Mouse (Mus musculus): ENCODE results near the gene Jag1. TPM values are rescaled to one million over a fixed set of nuclear protein-coding genes. Genes with fewer than 3 reads are reported as not detected.

Jag1 gene
- polyA plus RNA-seq, 2 experiments = 17.0 to 32.9 TPM

- Histone ChIP-seq H3K27ac (replicated peaks; ENCODE audit: low read depth, low read length) (no peak overlapping the region), H3K9ac (ENCODE audit: low read depth, low read length, severe bottlenecking) (no peak overlapping the region), H3K36me3 (ENCODE audit: control insufficient read depth, insufficient read depth, low read length) (peaks cover 8% of the 10 kb centered on the region; the same call in 1 of the 2 replicates), H3K4me3 (replicated peaks; ENCODE audit: low read length) (no peak overlapping the region), H3K27me3 (ENCODE audit: control insufficient read depth, insufficient read depth, low read length) (peaks cover under 1% of the 10 kb centered on the region; the same call in 1 of the 2 replicates), H3K9me3 (ENCODE audit: control insufficient read depth, low read length) (no peaks in the 10 kb centered on the region), H3K4me2 (replicated peaks; ENCODE audit: low read depth, low read length, severe bottlenecking) (no peak overlapping the region), H3K4me1 (ENCODE audit: control insufficient read depth, insufficient read depth, low read length) (peaks cover 27% of the 10 kb centered on the region)
- WGBS = 50% methylated on average over 4 of the region's 4 CpGs
- TF ChIP-seq POLR2A (IDR thresholded peaks at IDR 0.05; ENCODE audit: borderline replicate concordance, extremely low read depth, insufficient read depth, insufficient read length) = no peak
- ATAC-seq (ENCODE audit: low FRiP score, low read depth) (no peak), DNase-seq (ENCODE audit: low spot score) (no peak)
These were observed 6.1 kb downstream of the Jag1 start for GRCm38 (mm10) chr2:137110214-137110898.

GRCm38 (mm10) chr2:137109321-137110213 is 6.9 kb downstream of the Jag1 start:
- Histone ChIP-seq H3K4me1 (ENCODE audit: control insufficient read depth, insufficient read depth, low read length) (peaks cover 27% of the 10 kb centered on the region), H3K27me3 (ENCODE audit: control insufficient read depth, insufficient read depth, low read length) (no peaks in the 10 kb centered on the region), H3K27ac (replicated peaks; ENCODE audit: low read depth, low read length) (no peak overlapping the region), H3K4me3 (replicated peaks; ENCODE audit: low read length) (no peak overlapping the region), H3K4me2 (replicated peaks; ENCODE audit: low read depth, low read length, severe bottlenecking) (no peak overlapping the region), H3K9me3 (ENCODE audit: control insufficient read depth, low read length) (no peaks in the 10 kb centered on the region), H3K9ac (ENCODE audit: low read depth, low read length, severe bottlenecking) (no peak overlapping the region), H3K36me3 (ENCODE audit: control insufficient read depth, insufficient read depth, low read length) (peaks cover 12% of the 10 kb centered on the region)
- no peak for ATAC-seq (ENCODE audit: low FRiP score, low read depth)
- WGBS = 64% methylated on average over 15 of the region's 15 CpGs
- DNase-seq (ENCODE audit: low spot score) = no peak
- no peak for TF ChIP-seq POLR2A (IDR thresholded peaks at IDR 0.05; ENCODE audit: borderline replicate concordance, extremely low read depth, insufficient read depth, insufficient read length)

- peaks cover 20% of the 10 kb centered on the region for H3K4me1 ChIP-seq (ENCODE audit: control insufficient read depth, insufficient read depth, low read length)
- ATAC-seq (ENCODE audit: low FRiP score, low read depth) = no peak
- no peaks in the 10 kb centered on the region for H3K27me3 ChIP-seq (ENCODE audit: control insufficient read depth, insufficient read depth, low read length)
- no peak for DNase-seq (ENCODE audit: low spot score)
- WGBS = 30% methylated on average over 8 of the region's 8 CpGs
- H3K4me3 ChIP-seq (replicated peaks; ENCODE audit: low read length) = no peak overlapping the region
- no peak overlapping the region for H3K9ac ChIP-seq (ENCODE audit: low read depth, low read length, severe bottlenecking)
- H3K4me2 ChIP-seq (replicated peaks; ENCODE audit: low read depth, low read length, severe bottlenecking) = no peak overlapping the region
- no peak for TF ChIP-seq POLR2A (IDR thresholded peaks at IDR 0.05; ENCODE audit: borderline replicate concordance, extremely low read depth, insufficient read depth, insufficient read length)
- no peaks in the 10 kb centered on the region for H3K9me3 ChIP-seq (ENCODE audit: control insufficient read depth, low read length)
- no peak overlapping the region for H3K27ac ChIP-seq (replicated peaks; ENCODE audit: low read depth, low read length)
- H3K36me3 ChIP-seq (ENCODE audit: control insufficient read depth, insufficient read depth, low read length) = peaks cover 25% of the 10 kb centered on the region
These were observed 8.5 kb downstream of the Jag1 start for GRCm38 (mm10) chr2:137107946-137108345.

- no peaks in the 10 kb centered on the region for H3K9me3 ChIP-seq (ENCODE audit: control insufficient read depth, low read length)
- no peak overlapping the region for H3K4me2 ChIP-seq (replicated peaks; ENCODE audit: low read depth, low read length, severe bottlenecking)
- peaks cover 25% of the 10 kb centered on the region for H3K36me3 ChIP-seq (ENCODE audit: control insufficient read depth, insufficient read depth, low read length)
- 76% methylated on average over 4 of the region's 4 CpGs for WGBS
- no peaks in the 10 kb centered on the region for H3K27me3 ChIP-seq (ENCODE audit: control insufficient read depth, insufficient read depth, low read length)
- H3K4me3 ChIP-seq (replicated peaks; ENCODE audit: low read length) = no peak overlapping the region
- H3K27ac ChIP-seq (replicated peaks; ENCODE audit: low read depth, low read length) = no peak overlapping the region
- H3K9ac ChIP-seq (ENCODE audit: low read depth, low read length, severe bottlenecking) = no peak overlapping the region
- DNase-seq (ENCODE audit: low spot score) = no peak
- H3K4me1 ChIP-seq (ENCODE audit: control insufficient read depth, insufficient read depth, low read length) = peaks cover 14% of the 10 kb centered on the region
- ATAC-seq (ENCODE audit: low FRiP score, low read depth) = no peak
- no peak for TF ChIP-seq POLR2A (IDR thresholded peaks at IDR 0.05; ENCODE audit: borderline replicate concordance, extremely low read depth, insufficient read depth, insufficient read length)
These were observed 9.2 kb downstream of the Jag1 start for GRCm38 (mm10) chr2:137107203-137107602.

GRCm38 (mm10) chr2:137101074-137101473 is 15.4 kb downstream of the Jag1 start:
- peak; percentile 70 for ATAC-seq (ENCODE audit: low FRiP score, low read depth)
- DNase-seq (ENCODE audit: low spot score) = peak; percentile 48
- no peak overlapping the region for H3K4me2 ChIP-seq (replicated peaks; ENCODE audit: low read depth, low read length, severe bottlenecking)
- H3K27me3 ChIP-seq (ENCODE audit: control insufficient read depth, insufficient read depth, low read length) = no peaks in the 10 kb centered on the region
- no peak for TF ChIP-seq POLR2A (IDR thresholded peaks at IDR 0.05; ENCODE audit: borderline replicate concordance, extremely low read depth, insufficient read depth, insufficient read length)
- WGBS = 43% methylated on average over 5 of the region's 5 CpGs
- peaks cover 60% of the 10 kb centered on the region for H3K36me3 ChIP-seq (ENCODE audit: control insufficient read depth, insufficient read depth, low read length)
- H3K27ac ChIP-seq (replicated peaks; ENCODE audit: low read depth, low read length) = no peak overlapping the region
- H3K9me3 ChIP-seq (ENCODE audit: control insufficient read depth, low read length) = no peaks in the 10 kb centered on the region
- no peak overlapping the region for H3K9ac ChIP-seq (ENCODE audit: low read depth, low read length, severe bottlenecking)
- no peak overlapping the region for H3K4me3 ChIP-seq (replicated peaks; ENCODE audit: low read length)
- peaks cover 16% of the 10 kb centered on the region; the same call in 1 of the 2 replicates for H3K4me1 ChIP-seq (ENCODE audit: control insufficient read depth, insufficient read depth, low read length)
